Mouse (Mus musculus): Measurements from ENCODE around the gene Plvap. TPM values are rescaled to one million over a fixed set of nuclear protein-coding genes. Genes with fewer than 3 reads are reported as not detected.

Gene Plvap
- polyA plus RNA-seq, 1 experiment, result 329 TPM

- no peak for TF ChIP-seq CTCF (IDR thresholded peaks at IDR 0.05; ENCODE audit: extremely low read depth, insufficient read length, insufficient replicate concordance, low read depth, low read length)
- TF ChIP-seq POLR2A (IDR thresholded peaks at IDR 0.05; ENCODE audit: low read depth, low read length), result no peak
- Histone ChIP-seq H3K36me3 (ENCODE audit: control insufficient read depth, insufficient read depth, low read length) (no peaks in the 10 kb centered on the region), H3K4me3 (ENCODE audit: low read depth, low read length) (no peak overlapping the region), H3K4me1 (ENCODE audit: control insufficient read depth, insufficient read depth, insufficient read length, low read length) (peaks cover 2% of the 10 kb centered on the region; the same call in 1 of the 2 replicates), H3K27me3 (ENCODE audit: control insufficient read depth, insufficient read depth, low read length) (no peaks in the 10 kb centered on the region), H3K27ac (ENCODE audit: insufficient read depth, low read depth, low read length) (no peak overlapping the region)
- 42% methylated on average over 11 of the region's 11 CpGs for WGBS
These were observed 59.8 kb downstream of the Plvap start for GRCm38 (mm10) chr8:71451777-71452176.

GRCm38 (mm10) chr8:71451337-71451736 is 60.2 kb downstream of the Plvap start:
- no peaks in the 10 kb centered on the region for H3K4me1 ChIP-seq (ENCODE audit: control insufficient read depth, insufficient read depth, insufficient read length, low read length)
- TF ChIP-seq CTCF (IDR thresholded peaks at IDR 0.05; ENCODE audit: extremely low read depth, insufficient read length, insufficient replicate concordance, low read depth, low read length) (no peak), POLR2A (IDR thresholded peaks at IDR 0.05; ENCODE audit: low read depth, low read length) (no peak)
- H3K4me3 ChIP-seq (ENCODE audit: low read depth, low read length), result no peak overlapping the region
- H3K27me3 ChIP-seq (ENCODE audit: control insufficient read depth, insufficient read depth, low read length), result no peaks in the 10 kb centered on the region
- WGBS, result 60% methylated on average over 4 of the region's 4 CpGs
- H3K27ac ChIP-seq (ENCODE audit: insufficient read depth, low read depth, low read length), result no peak overlapping the region
- H3K36me3 ChIP-seq (ENCODE audit: control insufficient read depth, insufficient read depth, low read length), result no peaks in the 10 kb centered on the region

Other genes starting within 250 kb of the Plvap start
- gene Myo9b, start 239.0 kb downstream of the Plvap start, polyA plus RNA-seq (2012; rRNA removed), result 19.9 and 28.1 TPM in 2 replicates
- 2.8 and 4.8 TPM in 2 replicates for gene Haus8, start 238.8 kb downstream of the Plvap start, polyA plus RNA-seq (2012; rRNA removed)
- 63.7 and 101 TPM in 2 replicates for gene Use1, start 144.9 kb downstream of the Plvap start, polyA plus RNA-seq (2012; rRNA removed)
- 19.7 and 70.3 TPM in 2 replicates for gene Ocel1, start 140.5 kb downstream of the Plvap start, polyA plus RNA-seq (2012; rRNA removed)
- 233 and 448 TPM in 2 replicates for gene Nr2f6, start 129.8 kb downstream of the Plvap start, polyA plus RNA-seq (2012; rRNA removed)
- 5.8 and 7.8 TPM in 2 replicates for gene Ushbp1, start 116.0 kb downstream of the Plvap start, polyA plus RNA-seq (2012; rRNA removed)
- 64.5 and 119 TPM in 2 replicates for gene Babam1, start 114.9 kb downstream of the Plvap start, polyA plus RNA-seq (2012; rRNA removed)
- 12.6 and 13.8 TPM in 2 replicates for gene Ankle1, start 105.7 kb downstream of the Plvap start, polyA plus RNA-seq (2012; rRNA removed)
- gene Abhd8, start 48.1 kb downstream of the Plvap start, polyA plus RNA-seq (2012; rRNA removed), result 17.4 and 26.5 TPM in 2 replicates
- gene Mrpl34, start 46.8 kb downstream of the Plvap start, polyA plus RNA-seq (2012; rRNA removed), result 170 and 172 TPM in 2 replicates
- 46.3 and 85.3 TPM in 2 replicates for gene Dda1, start 42.6 kb downstream of the Plvap start, polyA plus RNA-seq (2012; rRNA removed)
- 9.0 and 19.8 TPM in 2 replicates for gene Ano8, start 25.8 kb downstream of the Plvap start, polyA plus RNA-seq (2012; rRNA removed)
- 18.6 and 25.8 TPM in 2 replicates for gene Gtpbp3, start 23.6 kb downstream of the Plvap start, polyA plus RNA-seq (2012; rRNA removed)
- gene Ccdc194, start 14.0 kb upstream of the Plvap start, polyA plus RNA-seq (2012; rRNA removed), result not detected in 2 replicates
- 126 and 242 TPM in 2 replicates for gene Bst2, start 25.7 kb upstream of the Plvap start, polyA plus RNA-seq (2012; rRNA removed)
- 180 and 251 TPM in 2 replicates for gene Mvb12a, start 31.2 kb upstream of the Plvap start, polyA plus RNA-seq (2012; rRNA removed)
- gene Tmem221, start 47.1 kb upstream of the Plvap start, polyA plus RNA-seq (2012; rRNA removed), result 0.62 and 3.3 TPM in 2 replicates
- gene Nxnl1, start 54.8 kb upstream of the Plvap start, polyA plus RNA-seq (2012; rRNA removed), result not detected in 2 replicates
- gene Slc27a1, start 57.1 kb upstream of the Plvap start, polyA plus RNA-seq (2012; rRNA removed), result 28.6 and 29.6 TPM in 2 replicates
- gene Pgls, start 80.4 kb upstream of the Plvap start, polyA plus RNA-seq (2012; rRNA removed), result 174 and 266 TPM in 2 replicates
- 1.7 and 4.5 TPM in 2 replicates for gene Fam129c, start 85.9 kb upstream of the Plvap start, polyA plus RNA-seq (2012; rRNA removed)
- 52.4 and 59.8 TPM in 2 replicates for gene Colgalt1, start 99.2 kb upstream of the Plvap start, polyA plus RNA-seq (2012; rRNA removed)
- 1.6 TPM in 2 replicates for gene Unc13a, start 160.0 kb upstream of the Plvap start, polyA plus RNA-seq (2012; rRNA removed)
- 14.3 and 20.3 TPM in 2 replicates for gene Jak3, start 164.5 kb upstream of the Plvap start, polyA plus RNA-seq (2012; rRNA removed)
- gene Insl3, start 177.5 kb upstream of the Plvap start, polyA plus RNA-seq (2012; rRNA removed), result 9.1 and 30.2 TPM in 2 replicates
- 180 and 195 TPM in 2 replicates for gene B3gnt3, start 190.0 kb upstream of the Plvap start, polyA plus RNA-seq (2012; rRNA removed)
- 11.9 and 20.1 TPM in 2 replicates for gene Fcho1, start 214.0 kb upstream of the Plvap start, polyA plus RNA-seq (2012; rRNA removed)